Mouse (Mus musculus) bone marrow macrophage, adult 2 months (primary cell): Measurements from ENCODE around the gene Gucy2c.

ENCODE experiments used
- CTCF ChIP-seq: IDR thresholded peaks from 2 replicates; pipeline ENCODE4 v1.5.1; 2012; ENCODE audit warnings: low read depth, mild to moderate bottlenecking, low read length, moderate library complexity
- POLR2A ChIP-seq: IDR thresholded peaks from 2 replicates; pipeline ENCODE4 v1.6.1; 2012; ENCODE audit warnings: mild to moderate bottlenecking, low read depth, low read length, borderline replicate concordance

DNA sequence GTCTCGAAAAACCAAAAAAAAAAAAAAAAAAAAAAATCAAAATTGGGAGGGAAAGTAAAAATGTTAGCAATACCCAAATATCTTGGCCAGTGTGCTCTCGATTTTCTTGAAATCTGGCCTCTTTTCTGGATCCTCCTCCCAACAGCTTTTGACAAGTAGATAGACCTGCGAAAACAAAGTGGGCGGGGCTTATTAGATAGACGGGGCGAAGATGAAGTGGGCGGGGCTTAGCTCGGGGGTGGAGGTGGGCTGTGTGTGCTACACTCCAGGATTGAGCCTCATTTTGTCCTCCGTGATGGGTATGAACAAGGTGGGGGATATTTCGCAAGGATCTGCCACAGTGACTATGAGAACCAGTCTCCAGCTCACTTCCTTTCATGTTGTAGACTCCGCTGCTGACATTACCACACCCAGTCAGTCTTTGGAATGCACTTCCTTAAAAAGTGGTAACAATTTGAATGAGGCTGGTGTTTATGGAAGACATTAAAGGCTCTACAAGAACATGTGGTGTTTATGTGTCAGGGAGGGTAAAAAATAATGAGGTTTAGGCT, 65.6 kb downstream of the Gucy2c start:
- TF ChIP-seq POLR2A (no peak), CTCF (no peak)
